Mouse (Mus musculus) thymus, postnatal 10 days (tissue): ENCODE measurements around the gene Tas2r121.
"Not testable (repeated sequence)": the region's sequence is repeated elsewhere in the genome, so short reads cannot be mapped to it uniquely, and the experiment has no call there.

Experiments used
- DNase-seq, 2 experiments: peaks; one replicate each; pipeline ENCODE4 v3.0.0; 2021; ENCODE audit warnings: low spot score in 2 of 2

Gene Tas2r121

DNA sequence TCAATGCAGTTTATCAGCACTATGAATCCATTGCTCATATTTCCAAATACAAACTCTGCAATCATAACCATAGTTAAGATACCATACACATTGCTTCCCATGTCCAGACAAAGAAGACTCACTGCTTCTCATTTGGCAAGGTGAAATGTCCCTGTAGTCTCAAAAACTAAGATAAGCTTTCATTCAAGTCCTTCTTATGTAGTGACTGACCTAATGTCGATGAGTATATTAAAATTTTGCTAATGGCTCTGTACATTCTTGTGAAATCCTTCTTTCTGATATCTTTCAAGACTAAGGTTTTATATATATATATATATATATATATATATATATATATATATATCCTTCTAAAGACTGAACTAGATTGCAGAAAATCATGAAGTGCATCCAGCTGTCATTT lies at the start of gene Tas2r121:
Tas2r121 (minus strand) TSS at position 101 of the 400 bp plus-strand sequence.
- DNase-seq: no peak

DNA sequence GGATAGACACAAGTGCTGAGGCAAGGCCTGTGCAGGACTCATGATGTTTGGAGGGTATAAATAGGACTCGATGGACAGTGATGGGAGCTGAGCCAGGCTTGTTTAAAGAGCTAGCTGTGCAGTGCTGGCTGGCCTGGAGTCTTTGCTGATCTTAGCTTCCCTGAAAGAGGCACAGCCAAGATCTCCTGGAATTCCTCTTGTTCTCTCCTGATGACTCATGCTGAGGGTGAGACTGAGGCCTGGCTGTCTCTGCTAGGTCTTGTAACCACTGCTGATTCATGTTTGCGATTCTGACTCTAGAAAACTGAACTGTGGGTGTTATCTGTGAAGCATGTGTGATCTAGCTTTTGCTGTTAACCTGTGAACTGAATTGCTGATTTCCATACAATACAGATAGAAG lies 49.4 kb upstream of the Tas2r121 start:
- DNase-seq: no peak

DNA sequence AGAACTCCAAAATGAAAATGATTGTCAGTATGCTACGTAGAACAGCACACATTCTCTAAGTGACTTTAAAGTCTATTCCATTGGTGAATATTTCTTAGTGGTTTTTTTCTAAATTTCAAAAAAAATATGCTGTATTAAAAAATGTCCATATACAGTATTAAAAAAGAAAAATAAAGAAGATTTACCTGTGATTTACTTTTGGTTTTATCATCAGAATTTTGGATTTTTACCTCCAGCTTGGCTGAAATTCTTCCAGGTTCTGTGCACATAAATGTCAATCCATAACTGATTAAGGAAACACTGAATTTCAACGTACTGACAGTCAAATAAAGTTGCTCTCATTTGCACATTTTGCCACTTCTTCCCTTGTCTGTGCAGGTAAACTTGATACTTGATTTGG lies 37.1 kb upstream of the Tas2r121 start, which contains the start of gene Tas2r115:
Tas2r115 (minus strand) TSS at position 101 of the 400 bp plus-strand sequence.
- no peak for DNase-seq

DNA sequence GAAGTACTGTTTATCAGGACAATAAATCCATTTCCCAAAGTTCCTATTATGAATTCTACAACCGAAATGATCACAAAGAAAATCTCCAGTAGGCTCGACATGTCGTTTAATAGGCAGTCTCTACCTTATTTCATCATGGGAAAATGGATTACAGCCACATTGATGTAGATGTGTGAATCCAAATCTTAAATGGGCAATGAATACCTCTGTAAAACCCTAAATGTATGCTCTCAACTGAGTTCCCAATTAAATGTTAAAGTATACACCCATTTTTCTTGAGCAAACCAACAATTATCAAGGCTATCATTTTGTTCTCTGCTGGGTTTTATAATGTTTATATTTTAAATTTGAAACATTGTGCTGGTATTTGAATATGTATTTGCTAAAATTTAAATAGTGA lies 11.0 kb upstream of the Tas2r121 start, which contains the start of gene Tas2r122:
Tas2r122 (minus strand) TSS at position 101 of the 400 bp plus-strand sequence.
- no peak for DNase-seq

DNA sequence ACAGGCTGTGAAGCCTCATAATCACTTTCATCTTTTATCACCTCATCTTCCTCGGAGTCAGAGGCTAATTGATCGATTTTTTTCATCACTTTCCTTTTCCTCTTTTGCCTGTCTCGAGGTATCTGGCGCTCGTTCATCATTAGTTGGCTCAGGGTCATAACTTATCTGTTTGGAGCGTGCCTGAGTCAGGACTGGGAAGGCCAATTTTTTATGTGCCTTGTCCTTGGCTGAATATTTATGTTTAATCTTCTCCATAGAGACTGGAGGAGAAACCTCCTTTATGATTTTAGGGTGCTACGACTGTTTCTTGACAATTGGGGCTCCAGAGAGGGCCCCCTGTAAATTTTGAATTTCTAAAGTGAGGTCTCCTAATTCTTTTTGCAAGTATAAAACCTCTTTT lies 9.2 kb downstream of the Tas2r121 start:
- not testable (repeated sequence) for DNase-seq

DNA sequence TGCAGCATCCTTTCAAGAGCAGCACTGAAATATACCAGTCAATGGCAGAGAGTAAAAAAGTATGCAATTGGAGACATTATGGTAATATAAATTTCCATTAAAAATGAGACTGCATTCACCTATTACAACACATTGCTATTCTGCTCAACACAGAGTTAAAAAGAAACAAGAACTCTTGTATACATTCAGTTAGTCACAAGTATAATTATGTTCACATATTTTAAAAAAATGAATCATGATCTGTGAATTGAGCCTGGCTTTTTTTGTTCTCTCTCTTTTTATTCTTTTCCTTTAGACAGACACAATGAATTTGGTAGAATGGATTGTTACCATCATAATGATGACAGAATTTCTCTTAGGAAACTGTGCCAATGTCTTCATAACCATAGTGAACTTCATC lies 44.2 kb downstream of the Tas2r121 start, which contains the start of gene Tas2r120:
Tas2r120 (plus strand) TSS at position 301 of the 400 bp plus-strand sequence.
- DNase-seq: no peak

DNA sequence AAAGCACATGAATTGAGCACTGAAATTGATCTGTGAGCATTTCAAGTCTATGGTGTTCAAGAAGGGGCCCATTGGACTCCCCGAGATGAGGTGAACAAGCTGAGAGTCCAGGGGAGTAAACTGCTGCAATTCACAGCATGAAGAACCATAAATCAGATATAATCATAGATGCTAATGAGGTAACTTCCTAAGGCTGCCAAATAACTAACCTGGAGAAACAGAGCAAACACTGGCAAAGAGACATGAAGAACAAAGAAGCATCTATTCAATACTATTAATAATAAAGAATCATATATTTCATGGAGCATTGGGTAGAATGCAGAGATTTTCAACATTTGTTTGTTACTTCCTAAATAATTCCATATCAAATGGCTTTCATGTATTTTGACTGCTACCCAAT lies 49.4 kb downstream of the Tas2r121 start, which contains the start of gene A630073D07Rik:
A630073D07Rik (minus strand) TSS at position 101 of the 400 bp plus-strand sequence.
- DNase-seq: no peak
